Mouse (Mus musculus): Measurements from ENCODE around the gene Evc2.

DNA sequence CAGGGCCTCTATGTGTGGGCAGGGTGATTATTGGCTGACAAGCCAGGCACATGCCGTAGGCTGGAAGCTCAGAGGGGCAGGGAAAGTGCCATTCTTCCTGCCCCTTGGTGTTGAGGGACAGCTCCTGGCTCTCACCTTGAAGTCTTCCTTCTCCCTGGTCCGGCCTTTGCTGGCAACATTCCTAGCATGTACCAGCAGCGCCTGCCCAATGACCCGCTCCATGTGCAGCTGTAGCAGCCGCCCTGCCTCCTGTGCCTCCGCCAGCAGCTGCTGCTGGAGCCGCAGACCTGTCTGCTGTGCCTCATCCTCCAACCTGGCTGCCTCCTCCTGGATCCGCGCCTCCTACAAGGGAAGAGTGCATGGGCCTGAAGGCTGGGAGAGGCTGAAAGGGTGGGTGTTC, 28.3 kb upstream of the Evc2 start:
- TF ChIP-seq CTCF (IDR thresholded peaks at IDR 0.05; ENCODE audit: control insufficient read depth, insufficient read depth, low read length) (no peak), POLR2A (IDR thresholded peaks at IDR 0.05; ENCODE audit: borderline replicate concordance, control insufficient read depth, low read depth, low read length) (no peak)
